Mouse (Mus musculus) retina, adult 2 months (tissue): ENCODE results near the gene Telo2.

ENCODE experiments used
- DNase-seq: peaks from one replicate; pipeline ENCODE4 v3.0.0-alpha.2; 2012; ENCODE audit warnings: low read depth, low spot score

Gene Telo2

GRCm38 (mm10) chr17:25101338-25101737, 14.4 kb downstream of the Telo2 start:
- no peak for DNase-seq

- no peak for DNase-seq
Observed at GRCm38 (mm10) chr17:25100052-25100451, 15.7 kb downstream of the Telo2 start.

- DNase-seq: no peak
Observed at GRCm38 (mm10) chr17:25096221-25096620, 19.5 kb downstream of the Telo2 start.

- DNase-seq: no peak
Observed at GRCm38 (mm10) chr17:25090450-25090849, 25.3 kb downstream of the Telo2 start.

GRCm38 (mm10) chr17:25089158-25089557, 26.6 kb downstream of the Telo2 start:
- DNase-seq: no peak

GRCm38 (mm10) chr17:25086724-25087123, 29.0 kb downstream of the Telo2 start:
- no peak for DNase-seq

- no peak for DNase-seq
Observed at GRCm38 (mm10) chr17:25084835-25085385, 30.9 kb downstream of the Telo2 start.

GRCm38 (mm10) chr17:25083444-25083931, 32.3 kb downstream of the Telo2 start, which contains the start of gene Tmem204:
Gene Tmem204 (minus strand): TSS chr17:25083591.
- DNase-seq: no peak

- DNase-seq: no peak
Observed at GRCm38 (mm10) chr17:25082887-25083286, 32.9 kb downstream of the Telo2 start.

GRCm38 (mm10) chr17:25082081-25082847, 33.5 kb downstream of the Telo2 start:
- DNase-seq: no peak

GRCm38 (mm10) chr17:25080960-25081381, 34.8 kb downstream of the Telo2 start:
- no peak for DNase-seq

GRCm38 (mm10) chr17:25080210-25080609, 35.6 kb downstream of the Telo2 start:
- DNase-seq: no peak

GRCm38 (mm10) chr17:25077771-25078372, 37.9 kb downstream of the Telo2 start:
- DNase-seq: no peak

GRCm38 (mm10) chr17:25076906-25077305, 38.9 kb downstream of the Telo2 start:
- no peak for DNase-seq

- DNase-seq: no peak
Observed at GRCm38 (mm10) chr17:25068690-25069089, 47.1 kb downstream of the Telo2 start.

GRCm38 (mm10) chr17:25067442-25067851, 48.3 kb downstream of the Telo2 start:
- no peak for DNase-seq

- DNase-seq: no peak
Observed at GRCm38 (mm10) chr17:25066595-25066994, 49.2 kb downstream of the Telo2 start.

- no peak for DNase-seq
Observed at GRCm38 (mm10) chr17:25065189-25065588, 50.6 kb downstream of the Telo2 start.

GRCm38 (mm10) chr17:25064351-25064750, 51.4 kb downstream of the Telo2 start:
- DNase-seq: no peak

- no peak for DNase-seq
Observed at GRCm38 (mm10) chr17:25063872-25064271, 51.9 kb downstream of the Telo2 start.

GRCm38 (mm10) chr17:25063261-25063660, 52.5 kb downstream of the Telo2 start:
- DNase-seq: no peak

GRCm38 (mm10) chr17:25057041-25057440, 58.7 kb downstream of the Telo2 start:
- DNase-seq: no peak

- DNase-seq: no peak
Observed at GRCm38 (mm10) chr17:25053274-25053673, 62.5 kb downstream of the Telo2 start.
